Mouse (Mus musculus) cerebellum, adult 2 months (tissue): ENCODE measurements at regions not wholly inside any gene's neighbourhood (a gene's known extent, or its start where the extent isn't known, plus 50 kb on each side); places are given as distances from the start of the nearest gene placed in this dataset.

Source experiments
- DNase-seq, 2 experiments: peaks; one replicate each; pipeline ENCODE4 v3.0.0; 2021
- H3K27ac ChIP-seq: fragments of 200-500 bp; 2 replicates; pipeline ENCODE4 v1.5.1; 2012; ENCODE audit warnings: low read length, control low read depth, inconsistent platforms; ENCODE audit not compliant: insufficient read depth
- H3K27me3 ChIP-seq: fragments of 200-500 bp; 2 replicates; pipeline ENCODE4 v1.6.1; 2012; ENCODE audit warnings: inconsistent platforms, mild to moderate bottlenecking, low read length, moderate library complexity; ENCODE audit not compliant: control insufficient read depth, insufficient read depth
- H3K4me1 ChIP-seq: fragments of 200-500 bp; 2 replicates; pipeline ENCODE4 v1.6.1; 2011; ENCODE audit warnings: low read length; ENCODE audit not compliant: control insufficient read depth, insufficient read depth
- H3K4me3 ChIP-seq: fragments of 200-500 bp; replicated peaks from 2 replicates; pipeline ENCODE3; 2011; ENCODE audit warnings: mild to moderate bottlenecking, low read depth, low read length, control low read depth; ENCODE audit not compliant: insufficient read depth
- CTCF ChIP-seq: fragments of 200-500 bp; IDR thresholded peaks from 2 replicates; pipeline ENCODE4 v1.5.1; 2011; ENCODE audit warnings: low read depth, mild to moderate bottlenecking, control low read depth, low read length, moderate library complexity, borderline replicate concordance; ENCODE audit not compliant: insufficient read depth
- POLR2A ChIP-seq: fragments of 200-500 bp; IDR thresholded peaks from 2 replicates; pipeline ENCODE4 v1.6.1; 2011; ENCODE audit warnings: low read length, control low read depth, borderline replicate concordance; ENCODE audit not compliant: insufficient read depth
- WGBS: fragments of 180-500 bp; shearing (Covaris S2); methylation state at CpG from one replicate; pipeline ENCODE4 v1.1.7; 2018; 5-methylcytosine and 5-hydroxymethylcytosine counted together

GRCm38 (mm10) chr12:71433549-71434200, 124.0 kb downstream of the Dact1 start:
- 78% methylated on average over 9 of the region's 9 CpGs for WGBS
- TF ChIP-seq POLR2A, result no peak
- no peak for TF ChIP-seq CTCF
- Histone ChIP-seq H3K27me3 (no peaks in the 10 kb centered on the region), H3K4me3 (no peak overlapping the region), H3K27ac (no peak overlapping the region), H3K4me1 (peaks cover 17% of the 10 kb centered on the region; the same call in 1 of the 2 replicates)
- DNase-seq, result no peak

- no peak overlapping the region for H3K27ac ChIP-seq
- H3K27me3 ChIP-seq, result no peaks in the 10 kb centered on the region
- WGBS, result 81% methylated on average over 6 of the region's 6 CpGs
- TF ChIP-seq CTCF, result no peak
- TF ChIP-seq POLR2A, result no peak
- no peak overlapping the region for H3K4me3 ChIP-seq
- no peak for DNase-seq
- H3K4me1 ChIP-seq, result peaks cover 5% of the 10 kb centered on the region; the same call in 1 of the 2 replicates
Measured at GRCm38 (mm10) chr12:71438254-71438653, 128.6 kb downstream of the Dact1 start.

GRCm38 (mm10) chr12:71440863-71441262, 131.2 kb downstream of the Dact1 start:
- no peak for DNase-seq

GRCm38 (mm10) chr12:71441272-71441671, 131.6 kb downstream of the Dact1 start:
- H3K27ac ChIP-seq, result no peak overlapping the region
- no peaks in the 10 kb centered on the region for H3K27me3 ChIP-seq
- WGBS, result 96% methylated on average over 5 of the region's 5 CpGs
- TF ChIP-seq POLR2A, result no peak
- no peak for TF ChIP-seq CTCF
- no peak for DNase-seq
- H3K4me3 ChIP-seq, result no peak overlapping the region
- H3K4me1 ChIP-seq, result no peaks in the 10 kb centered on the region

More at GRCm38 (mm10) chr12:71440863-71441262, 131.2 kb downstream of the Dact1 start:
- H3K4me3 ChIP-seq, result no peak overlapping the region
- no peak for TF ChIP-seq POLR2A
- TF ChIP-seq CTCF, result no peak
- H3K4me1 ChIP-seq, result no peaks in the 10 kb centered on the region
- no peaks in the 10 kb centered on the region for H3K27me3 ChIP-seq
- WGBS, result 82% methylated on average over 3 of the region's 3 CpGs
- H3K27ac ChIP-seq, result no peak overlapping the region

DNA sequence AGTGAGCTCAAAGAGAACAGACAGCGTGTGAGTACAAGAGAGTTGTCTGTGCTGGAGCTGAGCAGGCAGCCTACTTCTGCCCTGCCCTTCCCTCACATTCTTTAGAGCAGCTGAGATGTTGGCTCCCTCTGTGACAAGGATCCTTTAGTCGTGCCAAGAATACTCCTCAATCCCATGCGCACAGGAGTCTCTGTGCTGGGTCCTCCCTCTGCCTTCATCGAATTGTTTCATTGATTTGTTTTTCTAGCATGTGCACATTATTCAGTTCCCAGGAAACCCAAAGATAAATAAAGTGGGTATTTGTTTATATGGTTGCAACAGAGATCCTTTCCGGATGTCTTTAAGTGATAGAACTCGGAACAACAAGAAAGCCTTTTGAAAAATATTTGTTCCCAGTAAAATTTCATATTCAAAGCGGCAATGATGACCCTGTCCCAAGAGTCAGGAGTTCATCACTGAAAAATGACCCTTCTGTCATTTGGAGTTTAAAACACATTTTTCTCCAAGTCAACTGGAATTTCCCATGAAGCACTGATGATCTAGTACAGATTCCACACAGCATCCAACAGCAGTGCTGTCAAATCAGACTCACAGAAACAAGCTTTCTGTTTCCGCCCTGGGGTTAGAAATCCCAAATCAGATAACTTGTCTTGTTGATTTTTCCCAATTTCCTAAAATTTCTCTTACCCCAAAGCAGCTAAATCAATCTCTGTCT, 136.7 kb downstream of the Dact1 start:
- Histone ChIP-seq H3K4me3 (no peak overlapping the region), H3K27ac (no peak overlapping the region), H3K27me3 (no peaks in the 10 kb centered on the region), H3K4me1 (no peaks in the 10 kb centered on the region)
- no peak for TF ChIP-seq POLR2A
- TF ChIP-seq CTCF, result no peak
- DNase-seq, result no peak
- WGBS, result 69% methylated on average over 8 of the region's 8 CpGs

DNA sequence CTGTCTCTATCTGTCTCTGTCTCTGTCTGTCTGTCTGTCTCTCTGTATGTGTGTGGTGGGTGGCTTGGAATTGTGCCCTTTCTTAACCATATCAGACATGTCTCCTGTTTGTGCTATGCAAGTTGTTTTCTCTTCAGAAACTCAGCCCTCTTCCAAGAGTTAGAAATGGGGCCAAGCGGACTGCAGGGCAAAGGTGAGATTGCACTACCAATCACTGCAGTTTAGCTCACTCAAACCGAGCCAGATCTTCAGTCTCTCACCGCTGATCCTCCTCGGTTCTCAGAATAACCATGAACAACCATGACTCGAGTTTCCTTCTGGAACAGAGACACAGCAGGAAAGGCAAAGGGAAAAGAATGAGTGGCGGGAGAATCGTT, 137.2 kb downstream of the Dact1 start:
- 52% methylated on average over 7 of the region's 7 CpGs for WGBS
- no peak for DNase-seq
- Histone ChIP-seq H3K4me1 (no peaks in the 10 kb centered on the region), H3K4me3 (no peak overlapping the region), H3K27ac (no peak overlapping the region), H3K27me3 (no peaks in the 10 kb centered on the region)
- no peak for TF ChIP-seq POLR2A
- no peak for TF ChIP-seq CTCF

DNA sequence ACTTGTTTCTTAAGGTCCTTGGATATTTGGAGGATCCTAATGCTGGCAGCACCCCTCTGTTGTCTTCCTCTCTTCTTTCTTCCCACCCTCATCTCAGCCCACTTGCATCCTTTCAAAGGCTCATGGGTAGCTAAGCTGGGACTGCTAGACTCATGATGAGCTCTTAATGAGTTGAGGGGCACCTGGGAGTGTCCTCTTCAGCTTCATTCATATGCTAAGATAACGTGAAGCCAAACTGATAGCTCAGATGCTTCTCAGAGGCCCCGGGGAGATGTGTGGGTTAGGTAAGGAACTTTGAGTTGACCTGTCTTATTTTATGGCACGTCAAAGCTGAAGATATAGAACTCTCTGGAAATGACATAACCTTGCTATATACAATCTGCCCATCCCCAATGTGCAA, 139.3 kb downstream of the Dact1 start:
- TF ChIP-seq CTCF (no peak), POLR2A (no peak)
- no peaks in the 10 kb centered on the region for H3K27me3 ChIP-seq
- H3K4me3 ChIP-seq, result no peak overlapping the region
- DNase-seq, result no peak
- no peak overlapping the region for H3K27ac ChIP-seq
- no peaks in the 10 kb centered on the region for H3K4me1 ChIP-seq
- WGBS, result 83% methylated on average over 3 of the region's 3 CpGs

- WGBS, result 49% methylated on average over 4 of the region's 4 CpGs
- no peak overlapping the region for H3K27ac ChIP-seq
- H3K4me3 ChIP-seq, result no peak overlapping the region
- no peaks in the 10 kb centered on the region for H3K4me1 ChIP-seq
- H3K27me3 ChIP-seq, result no peaks in the 10 kb centered on the region
- DNase-seq, result no peak
- TF ChIP-seq CTCF (no peak), POLR2A (no peak)
Measured at GRCm38 (mm10) chr12:71450128-71450527, 140.4 kb downstream of the Dact1 start.
